Comparison of ENCODE assay signal across 8 mouse cellular contexts in genomic region chr4:107178830-107179490, GRCm38 (mm10). TPM values are rescaled to one million over a fixed set of nuclear protein-coding genes. Genes with fewer than 3 reads are reported as not detected.
A peak's percentile ranks its signal among the peaks of the same experiment; 100 is the strongest.
DNase-seq lines count a peak whose midpoint lies in the region; ATAC-seq and TF ChIP-seq lines count a peak whose summit lies in the region.

TSS of gene Tceanc2 (minus strand) at chr4:107179116.

- peak within 1 kb of the TSS; percentile 76 for H3K4me2 ChIP-seq in embryonic facial prominence, embryonic 12.5 days (replicated peaks)
- peak within 1 kb of the TSS; percentile 66 for H3K4me2 ChIP-seq in kidney, embryonic 14.5 days (replicated peaks; ENCODE audit: low read depth, low read length)

- TF ChIP-seq CTCF in liver, adult 2 months (IDR thresholded peaks at IDR 0.05; ENCODE audit: low read depth, low read length), result no peak

- no peaks in the 10 kb centered on the region for H3K27me3 ChIP-seq in embryonic facial prominence, embryonic 12.5 days
- no peaks in the 10 kb centered on the region for H3K27me3 ChIP-seq in heart, embryonic 10.5 days (ENCODE audit: insufficient read depth, poor library complexity, severe bottlenecking)
- H3K27me3 ChIP-seq in kidney, embryonic 14.5 days (ENCODE audit: control insufficient read depth, insufficient read depth, low read length), result no peaks in the 10 kb centered on the region
- H3K27me3 ChIP-seq in liver, adult 2 months (ENCODE audit: control insufficient read depth, insufficient read depth, low read length), result no peaks in the 10 kb centered on the region

- peak within 1 kb of the TSS; percentile 98 for H3K27ac ChIP-seq in embryonic facial prominence, embryonic 12.5 days
- peak within 1 kb of the TSS; percentile 97 for H3K27ac ChIP-seq in heart, embryonic 10.5 days
- peak within 1 kb of the TSS; percentile 98 for H3K27ac ChIP-seq in kidney, embryonic 14.5 days (ENCODE audit: low read depth, low read length)
- H3K27ac ChIP-seq in liver, adult 2 months (replicated peaks; ENCODE audit: insufficient read depth, low read depth, low read length), result peak within 1 kb of the TSS; percentile 86

- H3K79me2 ChIP-seq in liver, adult 2 months (ENCODE audit: control insufficient read depth, insufficient read depth, low read length), result peaks cover 20% of the 10 kb centered on the region; the same call in 1 of the 2 replicates

- under 1% methylated on average over 47 of the region's 47 CpGs for WGBS in embryonic facial prominence, embryonic 12.5 days
- under 1% methylated on average over 47 of the region's 47 CpGs for WGBS in heart, embryonic 10.5 days
- WGBS in kidney, embryonic 14.5 days, result under 1% methylated on average over 47 of the region's 47 CpGs
- WGBS in liver, adult 2 months, result under 1% methylated on average over 47 of the region's 47 CpGs

- H3K36me3 ChIP-seq in embryonic facial prominence, embryonic 12.5 days, result peaks cover 18% of the 10 kb centered on the region; the same call in 1 of the 2 replicates
- H3K36me3 ChIP-seq in heart, embryonic 10.5 days, result peaks cover 14% of the 10 kb centered on the region
- H3K36me3 ChIP-seq in kidney, embryonic 14.5 days (ENCODE audit: control insufficient read depth, insufficient read depth, low read length), result peaks cover 12% of the 10 kb centered on the region; the same call in 1 of the 2 replicates
- peaks cover 9% of the 10 kb centered on the region for H3K36me3 ChIP-seq in liver, adult 2 months (ENCODE audit: control insufficient read depth, insufficient read depth, low read length)

- DNase-seq in 3T3-L1 (ENCODE audit: low read depth, low spot score), result peak; percentile 78
- peak; percentile 77 for DNase-seq in adrenal gland, postnatal 14 days
- DNase-seq in heart, embryonic 10.5 days (ENCODE audit: low spot score), result peak; percentile 81
- peak; percentile 37 for DNase-seq in liver, adult 2 months (ENCODE audit: extremely low read depth, low read depth, low spot score)
- peak; percentile 4 to 6 for DNase-seq in monocyte, adult 2 months (ENCODE audit: low read depth in 1 of 2, low spot score in 2 of 2)
- peak; percentile 63 to 83 for DNase-seq in spleen, postnatal 4 days (ENCODE audit: low spot score in 2 of 2)

- H3K9me3 ChIP-seq in embryonic facial prominence, embryonic 12.5 days, result no peaks in the 10 kb centered on the region
- no peaks in the 10 kb centered on the region for H3K9me3 ChIP-seq in heart, embryonic 10.5 days
- H3K9me3 ChIP-seq in kidney, embryonic 14.5 days (ENCODE audit: control insufficient read depth, low read length), result no peaks in the 10 kb centered on the region

- H3K4me1 ChIP-seq in embryonic facial prominence, embryonic 12.5 days, result peaks cover 35% of the 10 kb centered on the region
- H3K4me1 ChIP-seq in heart, embryonic 10.5 days, result peaks cover 24% of the 10 kb centered on the region
- H3K4me1 ChIP-seq in kidney, embryonic 14.5 days (ENCODE audit: control insufficient read depth, insufficient read depth, low read length), result peaks cover 19% of the 10 kb centered on the region
- peaks cover 14% of the 10 kb centered on the region for H3K4me1 ChIP-seq in liver, adult 2 months (ENCODE audit: control insufficient read depth, insufficient read depth, low read length)

- ATAC-seq in embryonic facial prominence, embryonic 12.5 days (ENCODE audit: insufficient number of reproducible peaks, insufficient read depth, low FRiP score, low TSS enrichment), result peak; percentile 17; the same call in 1 of the 2 replicates
- peak; percentile 26 for ATAC-seq in kidney, embryonic 14.5 days (ENCODE audit: low FRiP score, low TSS enrichment)

- H3K4me3 ChIP-seq in embryonic facial prominence, embryonic 12.5 days, result peak within 1 kb of the TSS; percentile 98
- peak within 1 kb of the TSS; percentile 82 for H3K4me3 ChIP-seq in heart, embryonic 10.5 days
- H3K4me3 ChIP-seq in kidney, embryonic 14.5 days (ENCODE audit: low read length), result peak within 1 kb of the TSS; percentile 86
- H3K4me3 ChIP-seq in liver, adult 2 months (ENCODE audit: insufficient read depth, low read depth, low read length), result peak within 1 kb of the TSS; percentile 84

- peak within 1 kb of the TSS; percentile 93 for H3K9ac ChIP-seq in embryonic facial prominence, embryonic 12.5 days
- peak within 1 kb of the TSS; percentile 86 for H3K9ac ChIP-seq in kidney, embryonic 14.5 days (ENCODE audit: low read depth, low read length)
- peak within 1 kb of the TSS; percentile 92 for H3K9ac ChIP-seq in liver, adult 2 months (ENCODE audit: low read depth, low read length)

- TF ChIP-seq POLR2A in liver, adult 2 months (IDR thresholded peaks at IDR 0.05; ENCODE audit: extremely low read depth, insufficient read depth, low read length), result no peak

RNA-seq across cellular contexts. Expression of gene Tceanc2, which starts in this region (rescaled TPM):
- total RNA-seq in adrenal gland, postnatal 14 days (2021), result 27.9 and 31.3 TPM in 2 replicates
- 23.1 and 24.7 TPM in 2 replicates for polyA plus RNA-seq in embryonic facial prominence, embryonic 12.5 days (2016; fragmentation: Nextera tagmentation; extraction: Ambion mirVana)
- polyA plus RNA-seq in heart, embryonic 10.5 days (2016; fragmentation: Nextera tagmentation; extraction: Ambion mirVana), result 17.8 and 21.3 TPM in 2 replicates
- 31.7 and 39.3 TPM in 2 replicates for polyA plus RNA-seq in kidney, embryonic 14.5 days (2014; fragmentation: Nextera tagmentation; extraction: Ambion mirVana)
- 5.6 and 6.6 TPM in 2 replicates for total RNA-seq in liver, adult 2 months (2014; rRNA removed)
- 4.2 and 5.3 TPM in 2 replicates for polyA plus RNA-seq in liver, adult 2 months (2012; rRNA removed)

Comparison
In these comparisons a context has a peak if more than half of its experiments do, and no peak if none do; other contexts are left out.
1. Peak in every context shown above with its lines: DNase-seq, ATAC-seq, H3K4me3 ChIP-seq and H3K27ac ChIP-seq.
2. DNase-seq: peak in every context shown above with its lines; median percentile 81 in heart, embryonic 10.5 days; 78 in 3T3-L1; 77 in adrenal gland, postnatal 14 days; 73 in spleen, postnatal 4 days; 37 in liver, adult 2 months; 5 in monocyte, adult 2 months.